Mouse (Mus musculus): Measurements from ENCODE around the gene Tent2. TPM values are rescaled to one million over a fixed set of nuclear protein-coding genes. Genes with fewer than 3 reads are reported as not detected.

Tent2 gene
- polyA plus RNA-seq, 1 experiment from 2014 or later = 57.1 TPM

Other genes with a start within 250 kb of the Tent2 start
- gene Cmya5, start 47.7 kb downstream of the Tent2 start, polyA plus RNA-seq (2015; fragmentation: Nextera tagmentation; extraction: Ambion mirVana) = 0.42 TPM in 2 replicates
- gene Homer1, start 107.2 kb upstream of the Tent2 start, polyA plus RNA-seq (2015; fragmentation: Nextera tagmentation; extraction: Ambion mirVana) = 4.4 TPM in 2 replicates